Mouse (Mus musculus) embryonic facial prominence, embryonic 14.5 days (tissue): ENCODE measurements at regions not wholly inside any gene's neighbourhood (a gene's known extent, or its start where the extent isn't known, plus 50 kb on each side); places are given as distances from the start of the nearest gene placed in this dataset.

Experiments used
- ATAC-seq: fragments of 200-750 bp; cut with Nextera tagmentation; 2 replicates; pipeline ENCODE4 v1.8.0; 2017; ENCODE audit warnings: low read depth, moderate number of reproducible peaks, moderate TSS enrichment
- DNase-seq: peaks from one replicate; pipeline ENCODE4 v3.0.0-alpha.2; 2015; ENCODE audit warnings: low spot score
- H3K27ac ChIP-seq: fragments of 300-500 bp; sonication (generic); replicated peaks from 2 replicates; pipeline ENCODE4 v1.5.1; 2014; ENCODE audit warnings: low read depth, mild to moderate bottlenecking, low read length, moderate library complexity
- H3K27me3 ChIP-seq: fragments of 300-500 bp; sonication (generic); replicated peaks from 2 replicates; pipeline ENCODE4 v1.6.1; 2014; ENCODE audit warnings: low read length; ENCODE audit not compliant: control insufficient read depth, insufficient read depth
- H3K36me3 ChIP-seq: fragments of 300-500 bp; sonication (generic); 2 replicates; pipeline ENCODE4 v1.6.1; 2014; ENCODE audit warnings: low read length, mixed read lengths; ENCODE audit not compliant: control insufficient read depth, insufficient read depth
- H3K4me1 ChIP-seq: fragments of 300-500 bp; sonication (generic); 2 replicates; pipeline ENCODE4 v1.6.1; 2014; ENCODE audit warnings: antibody characterized with exemption, low read length; ENCODE audit not compliant: control insufficient read depth, insufficient read depth
- H3K4me2 ChIP-seq: fragments of 300-500 bp; sonication (generic); 2 replicates; pipeline ENCODE4 v1.6.1; 2014; ENCODE audit warnings: low read depth, mild to moderate bottlenecking, low read length, moderate library complexity, mixed read lengths
- H3K4me3 ChIP-seq: fragments of 300-500 bp; sonication (generic); 2 replicates; pipeline ENCODE4 v1.5.1; 2014; ENCODE audit warnings: low read depth, mild to moderate bottlenecking, low read length
- H3K9ac ChIP-seq: fragments of 300-500 bp; sonication (generic); 2 replicates; pipeline ENCODE4 v1.6.1; 2014; ENCODE audit warnings: low read depth, mild to moderate bottlenecking, low read length, moderate library complexity, mixed read lengths
- H3K9me3 ChIP-seq: fragments of 300-500 bp; sonication (generic); 2 replicates; pipeline ENCODE4 v1.6.1; 2016; ENCODE audit warnings: low read length; ENCODE audit not compliant: control insufficient read depth
- WGBS: fragments of 180-500 bp; shearing (Covaris S2); extraction: QIAGEN DNeasy Blood & Tissue Kit; methylation state at CpG from one replicate; pipeline ENCODE4 v1.1.7; 2014; 5-methylcytosine and 5-hydroxymethylcytosine counted together

GRCm38 (mm10) chr9:90838184-90838926, 523.9 kb upstream of the Zic4 start:
- H3K9me3 ChIP-seq: no peaks in the 10 kb centered on the region
- H3K27ac ChIP-seq: no peak overlapping the region
- no peaks in the 10 kb centered on the region for H3K36me3 ChIP-seq
- 77% methylated on average over 6 of the region's 6 CpGs for WGBS
- H3K4me1 ChIP-seq: no peaks in the 10 kb centered on the region
- H3K4me3 ChIP-seq: no peak overlapping the region
- ATAC-seq: no peak
- H3K4me2 ChIP-seq: no peak overlapping the region
- H3K27me3 ChIP-seq: no peaks in the 10 kb centered on the region
- no peak for DNase-seq
- no peak overlapping the region for H3K9ac ChIP-seq

GRCm38 (mm10) chr9:90851044-90851443, 511.2 kb upstream of the Zic4 start:
- WGBS: 87% methylated on average over 5 of the region's 5 CpGs
- no peaks in the 10 kb centered on the region for H3K27me3 ChIP-seq

GRCm38 (mm10) chr9:90871636-90872035, 490.6 kb upstream of the Zic4 start:
- WGBS: 61% methylated on average over 5 of the region's 5 CpGs
- no peaks in the 10 kb centered on the region for H3K4me1 ChIP-seq
- no peak overlapping the region for H3K4me3 ChIP-seq
- no peaks in the 10 kb centered on the region for H3K27me3 ChIP-seq
- H3K9ac ChIP-seq: no peak overlapping the region
- no peak overlapping the region for H3K4me2 ChIP-seq
- no peak overlapping the region for H3K27ac ChIP-seq
- ATAC-seq (no peak), DNase-seq (no peak)
- H3K9me3 ChIP-seq: no peaks in the 10 kb centered on the region
- H3K36me3 ChIP-seq: no peaks in the 10 kb centered on the region

More at GRCm38 (mm10) chr9:90851044-90851443, 511.2 kb upstream of the Zic4 start:
- Histone ChIP-seq H3K4me1 (no peaks in the 10 kb centered on the region), H3K4me3 (no peak overlapping the region), H3K9ac (no peak overlapping the region), H3K27ac (no peak overlapping the region), H3K9me3 (no peaks in the 10 kb centered on the region), H3K36me3 (no peaks in the 10 kb centered on the region), H3K4me2 (no peak overlapping the region)
- no peak for DNase-seq
- ATAC-seq: no peak

GRCm38 (mm10) chr9:90884467-90884866, 477.7 kb upstream of the Zic4 start:
- ATAC-seq (no peak), DNase-seq (no peak)
- H3K4me3 ChIP-seq: no peak overlapping the region
- no peaks in the 10 kb centered on the region for H3K4me1 ChIP-seq
- H3K27ac ChIP-seq: no peak overlapping the region
- no peak overlapping the region for H3K4me2 ChIP-seq
- no peaks in the 10 kb centered on the region for H3K27me3 ChIP-seq
- H3K9ac ChIP-seq: no peak overlapping the region
- 88% methylated on average over 1 of the region's 1 CpGs for WGBS
- no peaks in the 10 kb centered on the region for H3K36me3 ChIP-seq
- H3K9me3 ChIP-seq: no peaks in the 10 kb centered on the region

- Histone ChIP-seq H3K9ac (no peak overlapping the region), H3K27ac (no peak overlapping the region), H3K36me3 (no peaks in the 10 kb centered on the region), H3K4me1 (no peaks in the 10 kb centered on the region), H3K27me3 (no peaks in the 10 kb centered on the region), H3K4me2 (no peak overlapping the region), H3K9me3 (no peaks in the 10 kb centered on the region), H3K4me3 (no peak overlapping the region)
- ATAC-seq (no peak), DNase-seq (no peak)
- 92% methylated on average over 3 of the region's 3 CpGs for WGBS
Measured at GRCm38 (mm10) chr9:90887405-90887804, 474.8 kb upstream of the Zic4 start.

GRCm38 (mm10) chr9:90890801-90891200, 471.4 kb upstream of the Zic4 start:
- H3K4me1 ChIP-seq: no peaks in the 10 kb centered on the region
- no peak overlapping the region for H3K4me2 ChIP-seq
- H3K27me3 ChIP-seq: no peaks in the 10 kb centered on the region
- no peak overlapping the region for H3K27ac ChIP-seq
- ATAC-seq: no peak
- 85% methylated on average over 4 of the region's 4 CpGs for WGBS
- no peaks in the 10 kb centered on the region for H3K36me3 ChIP-seq
- no peak overlapping the region for H3K4me3 ChIP-seq
- H3K9ac ChIP-seq: no peak overlapping the region
- no peak for DNase-seq
- H3K9me3 ChIP-seq: no peaks in the 10 kb centered on the region

- no peaks in the 10 kb centered on the region for H3K36me3 ChIP-seq
- H3K4me3 ChIP-seq: no peak overlapping the region
- no peak overlapping the region for H3K27ac ChIP-seq
- WGBS: 65% methylated on average over 1 of the region's 1 CpGs
- no peak overlapping the region for H3K9ac ChIP-seq
- no peak for DNase-seq
- H3K4me2 ChIP-seq: no peak overlapping the region
- H3K4me1 ChIP-seq: no peaks in the 10 kb centered on the region
- no peaks in the 10 kb centered on the region for H3K9me3 ChIP-seq
- no peaks in the 10 kb centered on the region for H3K27me3 ChIP-seq
- no peak for ATAC-seq
Measured at GRCm38 (mm10) chr9:90892816-90893215, 469.4 kb upstream of the Zic4 start.

GRCm38 (mm10) chr9:90903557-90903956, 458.7 kb upstream of the Zic4 start:
- H3K4me1 ChIP-seq: no peaks in the 10 kb centered on the region
- no peak for DNase-seq

GRCm38 (mm10) chr9:90906106-90906505, 456.1 kb upstream of the Zic4 start:
- no peaks in the 10 kb centered on the region for H3K9me3 ChIP-seq
- no peak overlapping the region for H3K9ac ChIP-seq
- no peak for DNase-seq
- H3K27me3 ChIP-seq: no peaks in the 10 kb centered on the region
- no peaks in the 10 kb centered on the region for H3K4me1 ChIP-seq
- H3K4me3 ChIP-seq: no peak overlapping the region
- H3K36me3 ChIP-seq: no peaks in the 10 kb centered on the region
- H3K27ac ChIP-seq: no peak overlapping the region
- no peak for ATAC-seq
- 85% methylated on average over 5 of the region's 5 CpGs for WGBS
- H3K4me2 ChIP-seq: no peak overlapping the region

More at GRCm38 (mm10) chr9:90903557-90903956, 458.7 kb upstream of the Zic4 start:
- H3K9me3 ChIP-seq: no peaks in the 10 kb centered on the region
- no peak overlapping the region for H3K4me3 ChIP-seq
- 26% methylated on average over 5 of the region's 5 CpGs for WGBS
- H3K36me3 ChIP-seq: no peaks in the 10 kb centered on the region
- H3K27me3 ChIP-seq: no peaks in the 10 kb centered on the region
- no peak overlapping the region for H3K9ac ChIP-seq
- no peak overlapping the region for H3K27ac ChIP-seq
- H3K4me2 ChIP-seq: no peak overlapping the region
- ATAC-seq: no peak
